Mouse (Mus musculus) E14TG2a.4 (cell line): Measurements from ENCODE around the gene Ephb2.
A peak's percentile ranks its signal among the peaks of the same experiment; 100 is the strongest.

ENCODE experiments used
- H3K27me3 ChIP-seq: 2 replicates; pipeline ENCODE4 v1.6.1; 2014; ENCODE audit warnings: low read length, control low read depth; ENCODE audit not compliant: insufficient read depth
- H3K36me3 ChIP-seq: 2 replicates; pipeline ENCODE4 v1.6.1; 2014; ENCODE audit warnings: low read length, control low read depth; ENCODE audit not compliant: insufficient read depth
- H3K4me1 ChIP-seq: replicated peaks from 2 replicates; pipeline ENCODE4 v1.6.1; 2014; ENCODE audit warnings: low read depth, low read length, control low read depth
- H3K4me3 ChIP-seq: replicated peaks from 2 replicates; pipeline ENCODE4 v1.5.1; 2014; ENCODE audit warnings: mild to moderate bottlenecking, low read length
- H3K9me3 ChIP-seq: 2 replicates; pipeline ENCODE4 v1.6.1; 2014; ENCODE audit warnings: low read length, control low read depth
- CTCF ChIP-seq: conservative IDR thresholded peaks from 2 replicates; pipeline ENCODE4 v1.5.1; 2014; ENCODE audit warnings: low read length
- NANOG ChIP-seq: IDR thresholded peaks from 2 replicates; pipeline ENCODE4 v1.6.1; 2014; ENCODE audit warnings: borderline replicate concordance, low read length, mixed read lengths
- POU5F1 ChIP-seq: IDR thresholded peaks from 2 replicates; pipeline ENCODE4 v1.6.1; 2014; ENCODE audit warnings: low read length, borderline replicate concordance

Gene Ephb2

DNA sequence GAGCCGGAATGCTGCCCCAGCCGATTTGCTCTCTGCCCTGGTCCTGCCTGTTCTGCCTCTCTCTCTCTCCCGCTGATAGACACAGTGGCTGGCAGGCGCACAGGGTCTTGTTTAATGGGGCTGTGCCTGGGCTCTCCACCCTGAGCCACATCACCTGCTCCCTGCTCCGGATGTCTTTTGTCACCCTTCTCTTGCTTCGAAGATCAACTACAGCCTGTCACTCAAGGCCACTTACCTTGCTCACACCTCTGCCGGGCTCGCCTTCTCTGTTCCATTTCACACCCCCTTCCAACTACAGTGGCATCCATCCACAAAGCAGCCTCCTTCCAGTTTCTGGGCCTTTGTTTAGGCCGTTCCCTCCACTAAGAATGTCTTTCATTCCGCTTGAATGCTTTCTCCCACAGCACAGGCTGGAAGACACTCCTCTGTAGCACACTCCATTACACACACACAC lies 15.7 kb downstream of the Ephb2 start:
- TF ChIP-seq CTCF (no peak), NANOG (no peak), POU5F1 (no peak)

GRCm38 (mm10) chr4:136816701-136817100 lies 19.1 kb downstream of the Ephb2 start:
- TF ChIP-seq NANOG: no peak
- TF ChIP-seq CTCF: no peak
- TF ChIP-seq POU5F1: no peak
- H3K27me3 ChIP-seq: no peaks in the 10 kb centered on the region
- peaks cover 45% of the 10 kb centered on the region for H3K4me1 ChIP-seq
- no peaks in the 10 kb centered on the region for H3K9me3 ChIP-seq
- no peaks in the 10 kb centered on the region for H3K36me3 ChIP-seq
- H3K4me3 ChIP-seq: no peak overlapping the region

More for the DNA sequence above, 15.7 kb downstream of the Ephb2 start:
- Histone ChIP-seq H3K4me1 (peaks cover 39% of the 10 kb centered on the region), H3K9me3 (no peaks in the 10 kb centered on the region), H3K27me3 (0 out of 2 replicates have a peak, but pooled peaks cover 2% of the 10 kb centered on the region), H3K4me3 (no peak overlapping the region), H3K36me3 (no peaks in the 10 kb centered on the region)

DNA sequence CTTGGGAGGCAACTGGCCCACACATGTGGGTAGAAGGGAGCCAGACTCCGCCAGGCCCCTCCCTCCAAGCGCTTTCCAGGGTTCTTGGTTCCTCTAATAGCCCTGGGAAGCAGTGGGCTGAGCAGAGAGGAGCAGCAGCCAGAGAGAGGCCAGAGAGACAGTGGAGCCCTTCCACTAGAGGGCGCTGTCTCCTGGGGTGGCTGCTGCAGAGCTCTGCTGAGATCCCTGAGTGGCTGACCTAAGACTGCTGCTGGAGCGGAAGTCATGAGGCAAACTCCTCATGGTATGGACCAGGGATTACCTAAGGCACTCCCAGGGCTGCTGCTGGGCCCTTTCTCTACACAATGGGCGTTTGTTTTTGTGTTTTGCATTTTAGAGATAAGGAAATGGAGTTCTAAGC lies 20.4 kb downstream of the Ephb2 start:
- no peak overlapping the region for H3K4me3 ChIP-seq
- no peak for TF ChIP-seq NANOG
- peak; percentile 78 for TF ChIP-seq CTCF
- no peaks in the 10 kb centered on the region for H3K27me3 ChIP-seq
- H3K4me1 ChIP-seq: peaks cover 51% of the 10 kb centered on the region
- no peaks in the 10 kb centered on the region for H3K36me3 ChIP-seq
- H3K9me3 ChIP-seq: no peaks in the 10 kb centered on the region

- Histone ChIP-seq H3K9me3 (no peaks in the 10 kb centered on the region), H3K4me3 (no peak overlapping the region), H3K4me1 (peaks cover 56% of the 10 kb centered on the region), H3K36me3 (no peaks in the 10 kb centered on the region), H3K27me3 (no peaks in the 10 kb centered on the region)
- no peak for TF ChIP-seq NANOG
Observed at GRCm38 (mm10) chr4:136812543-136812942, 23.2 kb downstream of the Ephb2 start.

- Histone ChIP-seq H3K27me3 (no peaks in the 10 kb centered on the region), H3K4me1 (peaks cover 62% of the 10 kb centered on the region), H3K4me3 (no peak overlapping the region), H3K9me3 (no peaks in the 10 kb centered on the region), H3K36me3 (no peaks in the 10 kb centered on the region)
- TF ChIP-seq CTCF (no peak), POU5F1 (no peak), NANOG (no peak)
Observed at GRCm38 (mm10) chr4:136811596-136811995, 24.2 kb downstream of the Ephb2 start.

DNA sequence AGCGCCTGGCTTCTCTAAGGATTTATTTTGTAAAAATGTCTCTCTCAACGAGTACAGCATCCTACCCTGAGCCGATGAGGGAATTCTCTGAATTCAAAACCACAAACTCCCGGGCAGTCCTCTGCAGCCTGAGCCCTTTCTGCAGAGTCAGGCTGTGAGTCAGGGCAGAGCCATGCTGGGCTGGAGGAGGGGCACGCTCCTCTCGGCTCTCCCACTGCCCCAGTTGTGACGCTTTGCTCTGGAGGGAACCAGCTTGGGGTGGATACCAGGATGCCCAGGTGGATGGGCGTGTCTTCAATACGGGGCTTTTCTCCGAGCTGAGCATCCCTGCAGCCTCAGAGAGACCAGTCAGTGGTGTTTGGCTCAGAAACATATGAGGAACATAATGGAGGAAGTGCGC lies 27.3 kb downstream of the Ephb2 start:
- peaks cover 72% of the 10 kb centered on the region for H3K4me1 ChIP-seq
- H3K4me3 ChIP-seq: no peak overlapping the region
- no peaks in the 10 kb centered on the region for H3K27me3 ChIP-seq
- TF ChIP-seq NANOG (no peak), POU5F1 (no peak), CTCF (no peak)
- no peaks in the 10 kb centered on the region for H3K9me3 ChIP-seq
- H3K36me3 ChIP-seq: no peaks in the 10 kb centered on the region

DNA sequence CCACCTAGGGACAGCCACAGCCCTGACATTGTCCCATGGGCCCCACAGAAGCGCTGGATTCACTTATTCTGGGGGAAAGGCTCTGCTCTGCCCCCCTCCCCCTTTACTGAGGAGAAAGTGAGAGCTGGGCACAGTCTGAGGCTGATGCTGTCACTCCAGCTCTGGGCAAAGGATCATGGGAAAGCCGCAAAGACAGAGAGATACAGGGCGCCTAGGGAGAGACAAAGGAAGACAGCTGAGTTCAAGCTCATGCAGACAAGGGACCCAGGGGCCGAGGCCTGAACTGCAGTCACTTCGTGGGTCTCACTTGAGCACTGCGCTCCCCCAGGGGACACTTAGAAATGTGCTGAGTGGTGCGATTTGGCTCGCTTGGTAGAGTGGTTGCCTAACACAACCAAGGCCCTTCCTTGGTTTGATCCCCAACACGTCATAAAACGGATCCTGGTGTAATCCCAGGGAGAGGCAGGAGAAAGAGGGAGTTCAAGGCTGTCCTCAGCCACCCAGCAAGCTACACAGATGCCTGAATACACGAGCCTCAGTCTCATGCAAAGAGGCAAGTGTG lies 28.3 kb downstream of the Ephb2 start:
- no peaks in the 10 kb centered on the region for H3K27me3 ChIP-seq
- TF ChIP-seq NANOG: no peak
- no peak for TF ChIP-seq POU5F1
- TF ChIP-seq CTCF: no peak
- H3K4me1 ChIP-seq: peaks cover 82% of the 10 kb centered on the region
- H3K36me3 ChIP-seq: no peaks in the 10 kb centered on the region
- H3K4me3 ChIP-seq: 0 out of 2 replicates have a peak overlapping the region, but pooled peaks have one; percentile 20
- H3K9me3 ChIP-seq: no peaks in the 10 kb centered on the region

DNA sequence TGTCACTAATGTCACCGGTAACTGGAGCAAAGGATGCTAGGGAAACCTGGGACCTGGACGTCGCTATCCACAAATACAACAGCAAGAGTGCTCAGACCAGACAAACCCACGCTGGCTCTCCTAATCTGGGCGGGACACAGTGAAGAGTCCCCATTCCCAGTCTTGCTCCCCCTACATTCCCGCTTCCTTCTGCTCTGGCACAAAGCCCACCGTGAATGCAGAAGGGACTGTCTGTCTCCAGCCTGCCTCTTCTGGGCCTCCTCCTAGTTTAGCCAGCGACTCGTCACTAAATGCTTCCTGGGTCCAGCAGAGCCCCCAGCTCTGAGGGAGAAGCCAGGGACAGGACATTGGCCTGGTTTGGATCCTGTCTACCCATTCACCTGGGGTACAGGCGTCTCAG lies 29.5 kb downstream of the Ephb2 start:
- H3K27me3 ChIP-seq: no peaks in the 10 kb centered on the region
- no peaks in the 10 kb centered on the region for H3K9me3 ChIP-seq
- H3K4me1 ChIP-seq: peaks cover 88% of the 10 kb centered on the region
- no peak for TF ChIP-seq POU5F1
- TF ChIP-seq CTCF: no peak
- no peak for TF ChIP-seq NANOG
- H3K4me3 ChIP-seq: no peak overlapping the region
- H3K36me3 ChIP-seq: no peaks in the 10 kb centered on the region

DNA sequence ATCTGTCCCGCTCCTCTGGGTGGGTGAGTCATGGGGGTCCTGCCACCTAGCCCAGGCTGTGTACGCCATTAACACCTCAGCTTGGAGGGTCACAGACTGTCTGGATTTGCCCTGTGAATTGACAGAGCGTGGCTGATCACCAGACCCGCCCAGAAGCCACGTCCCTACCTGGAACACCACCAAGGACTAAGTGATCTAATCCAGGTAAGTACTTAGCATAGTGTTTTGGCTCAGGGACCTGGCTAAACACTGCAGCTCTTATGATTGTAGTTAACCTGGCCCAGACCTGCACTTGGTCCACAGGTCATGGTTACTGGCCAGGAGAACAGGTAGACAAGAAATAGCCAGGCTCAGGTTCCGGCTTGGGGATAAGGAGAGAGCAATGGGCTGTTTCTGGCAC lies 31.4 kb downstream of the Ephb2 start:
- TF ChIP-seq NANOG: no peak
- TF ChIP-seq CTCF: no peak
- no peak for TF ChIP-seq POU5F1
- Histone ChIP-seq H3K27me3 (no peaks in the 10 kb centered on the region), H3K36me3 (no peaks in the 10 kb centered on the region), H3K4me3 (no peak overlapping the region), H3K4me1 (peaks cover 99% of the 10 kb centered on the region), H3K9me3 (no peaks in the 10 kb centered on the region)

DNA sequence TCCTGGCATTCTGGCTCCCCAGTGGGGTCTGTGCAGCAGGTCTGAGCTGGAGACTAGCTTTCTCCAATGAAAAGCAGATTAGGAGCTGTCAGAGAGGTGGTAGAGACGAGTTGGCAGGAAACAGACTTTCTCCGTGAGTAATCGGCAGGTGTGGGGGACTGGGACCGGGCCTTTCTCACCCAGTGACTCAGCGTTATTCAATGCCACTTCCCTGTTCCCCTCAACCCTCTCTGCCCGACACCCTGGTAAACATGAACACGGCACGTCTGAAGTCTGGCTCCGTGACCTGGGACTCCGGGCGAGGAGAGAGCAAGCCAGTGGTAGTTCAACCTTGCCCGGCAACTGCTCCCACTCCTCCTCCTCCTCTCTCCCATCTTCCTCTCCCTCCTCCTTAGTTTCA lies 33.3 kb downstream of the Ephb2 start:
- no peak for TF ChIP-seq NANOG
- TF ChIP-seq CTCF: no peak
- no peak for TF ChIP-seq POU5F1
- no peaks in the 10 kb centered on the region for H3K27me3 ChIP-seq
- no peaks in the 10 kb centered on the region for H3K36me3 ChIP-seq
- no peaks in the 10 kb centered on the region for H3K9me3 ChIP-seq
- H3K4me3 ChIP-seq: 0 out of 2 replicates have a peak overlapping the region, but pooled peaks have one; percentile 1
- peaks cover 95% of the 10 kb centered on the region for H3K4me1 ChIP-seq
